Mouse (Mus musculus): ENCODE data around the gene 2210407C18Rik. TPM values are rescaled to one million over a fixed set of nuclear protein-coding genes. Genes with fewer than 3 reads are reported as not detected.

Gene 2210407C18Rik
- total RNA-seq (2023): not detected

GRCm38 (mm10) chr11:58615975-58616374 lies at the start of gene 2210407C18Rik:
2210407C18Rik (minus strand) TSS chr11:58616075.

GRCm38 (mm10) chr11:58658596-58658995 lies 42.7 kb upstream of the 2210407C18Rik start, which contains the start of gene Olfr322:
Olfr322 (plus strand) TSS chr11:58658782.

GRCm38 (mm10) chr11:58640272-58640867 lies 24.5 kb upstream of the 2210407C18Rik start, which contains the start of gene Trim58:
Trim58 (plus strand) TSS chr11:58640465.

GRCm38 (mm10) chr11:58630401-58630800 lies 14.5 kb upstream of the 2210407C18Rik start, which contains the start of gene Olfr323:
Olfr323 (minus strand) TSS chr11:58630501.

GRCm38 (mm10) chr11:58594814-58595213 lies 21.1 kb downstream of the 2210407C18Rik start, which contains the start of gene Olfr324:
Olfr324 (plus strand) TSS chr11:58595114.

GRCm38 (mm10) chr11:58577430-58577829 lies 38.4 kb downstream of the 2210407C18Rik start, which contains the start of gene Olfr325:
Olfr325 (plus strand) TSS chr11:58577730.

GRCm38 (mm10) chr11:58570405-58570804 lies 45.5 kb downstream of the 2210407C18Rik start, which contains the start of gene Olfr224:
Olfr224 (minus strand) TSS chr11:58570553.

Other genes starting within 250 kb of the 2210407C18Rik start
- not detected for gene Lypd8, start 237.0 kb downstream of the 2210407C18Rik start, total RNA-seq (2023)
- not detected for gene 1810065E05Rik, start 195.0 kb downstream of the 2210407C18Rik start, total RNA-seq (2023)
- not detected for gene Gm12253, start 183.5 kb downstream of the 2210407C18Rik start, total RNA-seq (2023)
- gene Lypd9, start 163.2 kb downstream of the 2210407C18Rik start, total RNA-seq (2023): not detected
- gene Olfr30, start 153.8 kb downstream of the 2210407C18Rik start, total RNA-seq (2023): not detected
- not detected for gene Olfr332, start 123.5 kb downstream of the 2210407C18Rik start, total RNA-seq (2023)
- not detected for gene Olfr331, start 113.5 kb downstream of the 2210407C18Rik start, total RNA-seq (2023)
- not detected for gene Olfr330, start 81.2 kb downstream of the 2210407C18Rik start, total RNA-seq (2023)
- gene Olfr329-ps, start 69.7 kb downstream of the 2210407C18Rik start, total RNA-seq (2023): not detected
- 0.53 TPM for gene Olfr328, start 60.4 kb downstream of the 2210407C18Rik start, total RNA-seq (2023)
- not detected for gene Olfr224, start 45.5 kb downstream of the 2210407C18Rik start, total RNA-seq (2023)
- not detected for gene Olfr325, start 38.3 kb downstream of the 2210407C18Rik start, total RNA-seq (2023)
- not detected for gene Olfr324, start 21.0 kb downstream of the 2210407C18Rik start, total RNA-seq (2023)
- not detected for gene Olfr323, start 14.4 kb upstream of the 2210407C18Rik start, total RNA-seq (2023)
- gene Trim58, start 24.4 kb upstream of the 2210407C18Rik start, total RNA-seq (2023): not detected
- gene Olfr322, start 42.7 kb upstream of the 2210407C18Rik start, total RNA-seq (2023): not detected
- not detected for gene Olfr320, start 65.0 kb upstream of the 2210407C18Rik start, total RNA-seq (2023)
- gene Olfr319, start 83.1 kb upstream of the 2210407C18Rik start, total RNA-seq (2023): not detected
- gene Olfr318, start 107.9 kb upstream of the 2210407C18Rik start, total RNA-seq (2023): 0.47 TPM
- not detected for gene Olfr317, start 123.1 kb upstream of the 2210407C18Rik start, total RNA-seq (2023)
- not detected for gene Olfr316, start 136.7 kb upstream of the 2210407C18Rik start, total RNA-seq (2023)
- gene Olfr315, start 157.1 kb upstream of the 2210407C18Rik start, total RNA-seq (2023): not detected
- not detected for gene Olfr314, start 166.9 kb upstream of the 2210407C18Rik start, total RNA-seq (2023)
- not detected for gene Fam183b, start 185.9 kb upstream of the 2210407C18Rik start, total RNA-seq (2023)
- gene Olfr313, start 198.9 kb upstream of the 2210407C18Rik start, total RNA-seq (2023): not detected
- not detected for gene Olfr312, start 213.2 kb upstream of the 2210407C18Rik start, total RNA-seq (2023)
- not detected for gene Olfr311, start 223.2 kb upstream of the 2210407C18Rik start, total RNA-seq (2023)
- 9.9 TPM for gene Gm12258, start 231.1 kb upstream of the 2210407C18Rik start, total RNA-seq (2023)